Mouse (Mus musculus) spleen, postnatal 4 days (tissue): ENCODE data around the gene Vmn2r25.
"Not testable (repeated sequence)": the region's sequence is repeated elsewhere in the genome, so short reads cannot be mapped to it uniquely, and the experiment has no call there.

Experiments used
- DNase-seq, 2 experiments: peaks; one replicate each; pipeline ENCODE4 v3.0.0; 2022; ENCODE audit warnings: low spot score in 2 of 2

The Vmn2r25 gene

GRCm38 (mm10) chr6:123853363-123853762 lies at the start of gene Vmn2r25:
Gene Vmn2r25, minus strand, starts transcription at chr6:123853463.
- DNase-seq, result not testable (repeated sequence)

GRCm38 (mm10) chr6:123819951-123820350 lies 33.3 kb downstream of the Vmn2r25 start:
- DNase-seq, result no peak

- DNase-seq, result not testable (repeated sequence)
Measured at GRCm38 (mm10) chr6:123810291-123810690, 43.0 kb downstream of the Vmn2r25 start.

GRCm38 (mm10) chr6:123793746-123794145 lies 59.5 kb downstream of the Vmn2r25 start:
- no peak for DNase-seq

GRCm38 (mm10) chr6:123784857-123785256 lies 68.4 kb downstream of the Vmn2r25 start:
- no peak for DNase-seq

GRCm38 (mm10) chr6:123778579-123778978 lies 74.7 kb downstream of the Vmn2r25 start, which contains the start of gene Vmn2r24:
Gene Vmn2r24, plus strand, starts transcription at chr6:123778879.
- no peak for DNase-seq
